Mouse (Mus musculus) myocyte (in vitro differentiated cells): ENCODE results near the gene Atad3a.

Experiments
- CEBPB ChIP-seq: IDR thresholded peaks from 2 replicates; pipeline ENCODE4 v1.6.1; 2011; ENCODE audit warnings: mild to moderate bottlenecking, moderate library complexity; ENCODE audit not compliant: poor library complexity, insufficient read depth, severe bottlenecking
- E2F4 ChIP-seq: IDR thresholded peaks from one replicate; pipeline ENCODE4 v1.6.1; 2011; ENCODE audit warnings: mild to moderate bottlenecking, control low read depth, moderate library complexity; ENCODE audit not compliant: insufficient read depth
- MAX ChIP-seq: IDR thresholded peaks from one replicate; pipeline ENCODE4 v1.6.1; 2011; ENCODE audit warnings: low read depth, mild to moderate bottlenecking, control low read depth
- MYOD1 ChIP-seq, 3 experiments: IDR thresholded peaks; one replicate each; pipeline ENCODE4 v1.6.1; 2011; ENCODE audit warnings: control low read depth in 2 of 3, low read depth in 2 of 3, mild to moderate bottlenecking in 2 of 3, moderate library complexity in 1 of 3; ENCODE audit not compliant: insufficient read length in 2 of 3, control insufficient read depth in 1 of 3
- MYOG ChIP-seq, 3 experiments: IDR thresholded peaks; one replicate each; pipeline ENCODE4 v1.6.1; 2011; ENCODE audit warnings: control low read depth in 2 of 3, low read depth in 2 of 3, mild to moderate bottlenecking in 2 of 3; ENCODE audit not compliant: insufficient read length in 2 of 3, control insufficient read depth in 1 of 3, insufficient read depth in 1 of 3
- POLR2A ChIP-seq: IDR thresholded peaks from one replicate; pipeline ENCODE4 v1.6.1; 2011; ENCODE audit warnings: low read depth, mild to moderate bottlenecking, control low read depth, moderate library complexity; ENCODE audit not compliant: insufficient read length
- POLR2AphosphoS2 ChIP-seq: IDR thresholded peaks from one replicate; pipeline ENCODE4 v1.6.1; 2011; ENCODE audit warnings: low read depth, control low read depth; ENCODE audit not compliant: insufficient read length
- SRF ChIP-seq: IDR thresholded peaks from one replicate; pipeline ENCODE4 v1.6.1; 2011; ENCODE audit warnings: low read depth; ENCODE audit not compliant: control insufficient read depth, insufficient read length
- TCF12 ChIP-seq: IDR thresholded peaks from one replicate; pipeline ENCODE4 v1.6.1; 2011; ENCODE audit warnings: mild to moderate bottlenecking, control low read depth; ENCODE audit not compliant: poor library complexity, insufficient read depth, severe bottlenecking
- USF1 ChIP-seq: IDR thresholded peaks from one replicate; pipeline ENCODE4 v1.6.1; 2011; ENCODE audit warnings: low read depth, mild to moderate bottlenecking, control low read depth, moderate library complexity

GRCm38 (mm10) chr4:155745136-155745535 is 15.8 kb downstream of the Atad3a start:
- TF ChIP-seq POLR2A (no peak), MYOG (IDR thresholded peaks at IDR 0.05; ENCODE audit: control insufficient read depth in 1 of 3, insufficient read depth in 1 of 3, insufficient read length in 2 of 3, low read depth in 2 of 3) (no peak), TCF12 (no peak), SRF (no peak), CEBPB (no peak), MAX (no peak), POLR2AphosphoS2 (no peak), E2F4 (no peak), MYOD1 (IDR thresholded peaks at IDR 0.05; ENCODE audit: control insufficient read depth in 1 of 3, insufficient read length in 2 of 3, low read depth in 2 of 3) (no peak), USF1 (no peak)
